Mouse (Mus musculus): ENCODE results near the gene Suds3. TPM values are rescaled to one million over a fixed set of nuclear protein-coding genes. Genes with fewer than 3 reads are reported as not detected.
A peak's percentile ranks its signal among the peaks of the same experiment; 100 is the strongest.

Suds3 gene
- polyA plus RNA-seq, 1 experiment from 2014 or later, result 78.8 TPM

DNA sequence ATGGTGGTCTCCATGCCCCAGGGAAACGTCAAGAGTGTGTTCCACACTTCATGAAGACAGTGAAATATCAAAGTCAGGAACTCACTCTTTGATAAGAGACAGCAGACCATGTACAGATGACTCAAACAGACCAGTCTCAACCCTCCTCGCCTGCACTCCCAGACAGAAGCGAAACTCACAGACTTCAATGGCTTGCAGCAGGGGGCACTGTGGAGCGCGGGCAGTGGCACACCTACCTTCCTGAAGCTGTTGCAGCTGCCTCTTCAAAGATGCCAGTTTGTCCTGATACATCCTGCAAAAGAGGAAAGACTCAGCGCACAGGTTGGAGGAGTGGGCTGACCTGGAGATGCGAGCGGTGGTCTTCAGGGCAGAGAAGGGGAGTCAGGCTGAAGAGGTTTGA is 6.4 kb downstream of the Suds3 start:
- 83% methylated on average over 8 of the region's 8 CpGs for WGBS
- Histone ChIP-seq H3K27me3 (no peaks in the 10 kb centered on the region), H3K4me2 (no peak overlapping the region), H3K9ac (no peak overlapping the region), H3K36me3 (peaks cover 79% of the 10 kb centered on the region), H3K27ac (no peak overlapping the region), H3K4me3 (no peak overlapping the region), H3K9me3 (no peaks in the 10 kb centered on the region), H3K4me1 (peaks cover 6% of the 10 kb centered on the region)
- no peak for ATAC-seq (ENCODE audit: borderline replicate concordance, extremely low read depth, low FRiP score, low TSS enrichment)

DNA sequence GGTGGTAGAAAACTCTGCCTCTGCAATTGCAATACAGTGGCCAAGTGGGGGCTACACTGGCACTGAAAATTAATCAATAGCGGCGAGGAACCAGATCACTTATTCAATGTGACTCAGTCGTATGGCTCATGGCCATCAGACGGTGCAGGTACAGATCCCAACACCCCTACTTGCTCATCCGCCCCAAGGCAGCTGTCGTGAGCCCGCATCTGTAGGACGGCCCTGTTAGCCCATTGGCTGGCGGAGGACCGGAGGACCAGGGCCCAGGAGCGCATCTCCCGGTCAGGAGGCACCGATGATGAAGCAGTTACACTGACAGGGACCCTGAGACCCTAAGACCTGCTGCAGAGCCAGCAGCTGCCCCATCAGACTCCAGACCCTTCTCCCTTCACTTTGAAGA is 7.2 kb downstream of the Suds3 start:
- no peak overlapping the region for H3K4me2 ChIP-seq
- 91% methylated on average over 13 of the region's 13 CpGs for WGBS
- no peaks in the 10 kb centered on the region for H3K27me3 ChIP-seq
- H3K4me1 ChIP-seq, result no peaks in the 10 kb centered on the region
- no peak overlapping the region for H3K27ac ChIP-seq
- no peaks in the 10 kb centered on the region for H3K9me3 ChIP-seq
- no peak overlapping the region for H3K4me3 ChIP-seq
- no peak overlapping the region for H3K9ac ChIP-seq
- H3K36me3 ChIP-seq, result peaks cover 84% of the 10 kb centered on the region
- no peak for ATAC-seq (ENCODE audit: borderline replicate concordance, extremely low read depth, low FRiP score, low TSS enrichment)

DNA sequence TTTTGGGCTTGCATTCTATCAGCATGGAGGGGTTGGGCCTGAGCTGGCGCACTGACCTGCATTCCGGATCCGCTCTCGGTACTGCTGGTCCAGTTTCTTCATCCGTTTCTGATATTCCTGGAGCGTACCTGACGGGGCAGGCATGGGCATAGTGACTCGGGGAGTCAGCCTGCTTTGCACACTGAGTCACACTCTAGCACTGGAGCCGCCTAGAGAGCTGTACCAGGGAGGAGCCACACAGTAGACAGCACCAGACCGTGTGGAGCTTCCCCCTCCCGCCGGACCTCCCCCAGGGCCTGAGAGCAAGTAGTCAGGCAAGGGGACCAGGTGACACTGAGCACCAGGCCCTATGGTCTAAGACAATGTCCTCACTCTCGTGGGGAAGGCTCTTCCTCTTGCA is 7.6 kb downstream of the Suds3 start:
- no peak overlapping the region for H3K4me2 ChIP-seq
- no peak overlapping the region for H3K27ac ChIP-seq
- peak; percentile 53; the same call in 1 of the 2 replicates for ATAC-seq (ENCODE audit: borderline replicate concordance, extremely low read depth, low FRiP score, low TSS enrichment)
- H3K4me1 ChIP-seq, result no peaks in the 10 kb centered on the region
- H3K9ac ChIP-seq, result no peak overlapping the region
- peaks cover 84% of the 10 kb centered on the region for H3K36me3 ChIP-seq
- no peaks in the 10 kb centered on the region for H3K27me3 ChIP-seq
- H3K4me3 ChIP-seq, result no peak overlapping the region
- no peaks in the 10 kb centered on the region for H3K9me3 ChIP-seq
- 92% methylated on average over 13 of the region's 13 CpGs for WGBS

DNA sequence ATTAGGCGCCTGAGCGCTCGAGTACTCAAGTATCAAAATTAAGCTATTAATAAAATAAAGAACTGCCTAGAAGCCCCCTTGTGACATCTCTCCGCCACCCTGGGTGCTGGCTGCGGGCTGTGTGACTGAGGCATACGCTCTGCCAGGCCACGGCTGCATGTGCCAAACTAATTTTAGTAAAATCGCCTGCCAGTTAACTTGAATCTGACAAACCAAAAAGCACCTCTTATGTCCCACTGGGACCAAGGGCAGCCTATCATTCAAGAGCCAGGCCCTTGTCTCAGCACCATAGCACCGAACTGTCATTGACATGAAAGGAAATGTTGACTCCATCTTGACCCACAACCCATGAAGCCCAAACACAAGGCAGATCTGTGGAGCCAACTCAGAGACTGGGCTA is 10.2 kb downstream of the Suds3 start:
- Histone ChIP-seq H3K9me3 (no peaks in the 10 kb centered on the region), H3K4me2 (no peak overlapping the region), H3K27me3 (no peaks in the 10 kb centered on the region), H3K27ac (no peak overlapping the region), H3K36me3 (peaks cover 75% of the 10 kb centered on the region), H3K4me1 (no peaks in the 10 kb centered on the region), H3K4me3 (no peak overlapping the region), H3K9ac (no peak overlapping the region)
- ATAC-seq (ENCODE audit: borderline replicate concordance, extremely low read depth, low FRiP score, low TSS enrichment), result no peak
- WGBS, result 87% methylated on average over 9 of the region's 9 CpGs

DNA sequence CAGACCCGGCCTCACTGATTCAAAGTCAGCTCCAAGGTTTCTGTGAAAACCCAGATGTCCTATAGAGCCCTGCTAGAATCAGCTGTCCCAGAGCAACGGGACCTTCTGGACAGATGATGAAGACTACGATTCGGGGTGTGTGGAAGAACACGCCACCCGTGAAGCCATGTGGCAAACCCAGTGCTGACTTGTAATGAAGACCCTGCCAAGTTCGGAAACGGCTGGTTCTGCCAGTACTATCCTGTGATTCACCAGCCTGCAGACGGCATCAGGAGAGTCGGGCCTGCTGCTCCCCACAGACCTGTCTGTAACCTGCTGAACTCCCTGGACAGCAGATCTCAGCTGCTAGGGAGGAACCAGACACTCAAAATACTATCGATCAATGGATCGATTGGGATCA is 11.6 kb downstream of the Suds3 start:
- Histone ChIP-seq H3K9me3 (no peaks in the 10 kb centered on the region), H3K9ac (no peak overlapping the region), H3K4me3 (no peak overlapping the region), H3K4me1 (no peaks in the 10 kb centered on the region), H3K27ac (no peak overlapping the region), H3K27me3 (no peaks in the 10 kb centered on the region), H3K36me3 (peaks cover 78% of the 10 kb centered on the region), H3K4me2 (no peak overlapping the region)
- no peak for ATAC-seq (ENCODE audit: borderline replicate concordance, extremely low read depth, low FRiP score, low TSS enrichment)
- 94% methylated on average over 12 of the region's 12 CpGs for WGBS

DNA sequence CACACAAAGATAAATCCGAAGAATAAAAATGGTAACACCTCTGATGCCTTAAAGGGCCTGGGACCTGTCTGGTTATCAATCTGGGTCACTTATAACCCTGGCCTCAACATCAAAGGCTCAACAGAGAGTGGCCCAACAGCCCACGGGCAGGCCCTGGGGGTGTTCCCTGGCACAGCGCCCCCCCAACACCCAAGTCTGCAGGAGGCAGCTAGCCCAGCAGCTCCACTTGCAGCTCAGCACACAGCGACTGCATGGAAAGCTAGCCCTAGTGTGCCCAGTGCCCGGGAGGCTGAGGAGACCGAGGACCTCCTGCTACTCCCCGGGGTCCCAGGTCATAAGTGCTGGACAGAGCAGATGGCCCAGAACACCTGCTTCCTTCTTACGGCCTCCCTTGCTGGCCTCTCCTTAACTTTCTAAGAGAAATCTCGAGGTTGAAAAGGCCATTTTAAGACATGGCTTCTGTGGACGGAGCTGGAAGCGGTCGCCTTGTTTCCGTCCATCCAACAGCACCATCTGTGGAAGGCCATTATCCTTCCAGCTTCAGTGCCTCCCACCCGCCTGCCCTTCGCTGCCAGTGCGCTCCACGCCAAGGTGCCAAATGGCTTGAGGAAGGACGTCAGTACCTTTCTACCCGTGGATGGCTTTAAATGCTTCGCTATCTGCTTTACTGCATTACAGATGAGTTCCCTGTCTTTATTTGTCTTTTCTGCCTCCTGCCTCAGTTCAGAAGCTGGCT is 12.6 kb downstream of the Suds3 start:
- ATAC-seq (ENCODE audit: borderline replicate concordance, extremely low read depth, low FRiP score, low TSS enrichment), result no peak
- no peak overlapping the region for H3K27ac ChIP-seq
- H3K9me3 ChIP-seq, result no peaks in the 10 kb centered on the region
- no peak overlapping the region for H3K4me3 ChIP-seq
- H3K36me3 ChIP-seq, result peaks cover 76% of the 10 kb centered on the region
- H3K4me2 ChIP-seq, result no peak overlapping the region
- no peaks in the 10 kb centered on the region for H3K4me1 ChIP-seq
- no peaks in the 10 kb centered on the region for H3K27me3 ChIP-seq
- WGBS, result 89% methylated on average over 20 of the region's 20 CpGs
- no peak overlapping the region for H3K9ac ChIP-seq

DNA sequence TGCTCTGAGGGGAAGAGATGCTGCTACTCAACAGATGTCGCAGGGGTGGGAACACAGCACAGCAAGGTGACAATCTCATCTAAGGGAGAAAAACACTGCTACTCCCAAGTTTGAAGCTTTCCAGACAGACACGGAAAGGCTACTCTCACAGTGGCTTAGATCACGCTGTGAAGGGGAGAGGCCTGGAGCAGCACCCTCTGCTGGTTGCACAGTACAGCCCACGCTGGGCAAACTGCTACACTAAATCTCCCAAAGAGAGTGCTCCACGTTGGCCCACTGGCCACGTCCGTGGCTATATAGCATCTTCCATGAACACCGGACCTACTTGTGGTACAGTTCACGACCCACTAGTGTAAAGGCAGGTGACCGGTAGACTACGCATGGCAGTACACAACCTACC is 16.2 kb downstream of the Suds3 start:
- ATAC-seq (ENCODE audit: borderline replicate concordance, extremely low read depth, low FRiP score, low TSS enrichment), result no peak
- no peak overlapping the region for H3K4me2 ChIP-seq
- H3K4me3 ChIP-seq, result no peak overlapping the region
- H3K27ac ChIP-seq, result no peak overlapping the region
- H3K4me1 ChIP-seq, result no peaks in the 10 kb centered on the region
- no peak overlapping the region for H3K9ac ChIP-seq
- H3K27me3 ChIP-seq, result no peaks in the 10 kb centered on the region
- H3K36me3 ChIP-seq, result peaks cover 61% of the 10 kb centered on the region
- WGBS, result 86% methylated on average over 11 of the region's 11 CpGs
- no peaks in the 10 kb centered on the region for H3K9me3 ChIP-seq

DNA sequence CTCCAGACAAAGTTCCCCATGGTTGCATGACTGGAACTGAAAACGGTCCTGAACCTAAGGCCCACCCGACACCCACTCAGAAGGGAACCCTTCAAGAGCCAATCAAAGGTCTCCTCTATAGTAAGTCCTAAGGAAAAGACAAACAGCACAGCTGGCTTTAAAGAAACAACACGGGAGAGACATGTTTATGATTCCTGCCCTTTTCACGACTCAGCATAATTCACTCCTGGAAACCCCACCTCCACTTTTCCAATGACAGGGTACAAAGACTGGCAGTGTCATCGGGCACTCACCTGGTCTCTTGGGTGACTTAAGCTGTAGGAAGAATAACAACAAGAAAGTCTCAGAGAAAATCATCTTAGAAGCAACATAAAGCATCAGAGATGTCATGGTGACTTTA is 16.9 kb downstream of the Suds3 start:
- Histone ChIP-seq H3K4me3 (no peak overlapping the region), H3K27ac (no peak overlapping the region), H3K9ac (no peak overlapping the region), H3K9me3 (no peaks in the 10 kb centered on the region), H3K36me3 (peaks cover 61% of the 10 kb centered on the region), H3K4me1 (no peaks in the 10 kb centered on the region), H3K4me2 (no peak overlapping the region), H3K27me3 (no peaks in the 10 kb centered on the region)
- 69% methylated on average over 5 of the region's 5 CpGs for WGBS
- no peak for ATAC-seq (ENCODE audit: borderline replicate concordance, extremely low read depth, low FRiP score, low TSS enrichment)

DNA sequence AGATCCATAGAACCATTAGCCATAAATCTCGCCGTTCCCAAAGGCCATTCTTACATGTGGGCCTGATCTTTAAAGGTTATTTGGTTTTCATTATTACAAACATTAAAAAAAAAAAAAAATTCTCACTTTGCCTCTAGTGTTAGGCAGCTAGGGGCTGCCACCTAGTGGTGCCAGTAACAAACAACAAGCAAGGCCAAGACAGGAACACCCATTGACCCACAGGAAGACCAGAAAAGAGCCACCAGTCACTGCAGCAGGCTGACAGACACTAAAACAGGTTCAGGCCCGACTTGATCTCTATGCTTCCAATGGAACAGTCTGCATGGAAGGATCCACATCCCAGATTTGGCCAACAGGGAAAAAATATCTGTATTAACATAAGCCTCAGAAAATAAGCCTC is 19.2 kb downstream of the Suds3 start:
- no peaks in the 10 kb centered on the region for H3K4me1 ChIP-seq
- H3K27ac ChIP-seq, result no peak overlapping the region
- ATAC-seq (ENCODE audit: borderline replicate concordance, extremely low read depth, low FRiP score, low TSS enrichment), result no peak
- no peaks in the 10 kb centered on the region for H3K27me3 ChIP-seq
- no peak overlapping the region for H3K4me3 ChIP-seq
- H3K36me3 ChIP-seq, result peaks cover 70% of the 10 kb centered on the region
- H3K4me2 ChIP-seq, result no peak overlapping the region
- no peaks in the 10 kb centered on the region for H3K9me3 ChIP-seq
- no peak overlapping the region for H3K9ac ChIP-seq
- 35% methylated on average over 3 of the region's 3 CpGs for WGBS

DNA sequence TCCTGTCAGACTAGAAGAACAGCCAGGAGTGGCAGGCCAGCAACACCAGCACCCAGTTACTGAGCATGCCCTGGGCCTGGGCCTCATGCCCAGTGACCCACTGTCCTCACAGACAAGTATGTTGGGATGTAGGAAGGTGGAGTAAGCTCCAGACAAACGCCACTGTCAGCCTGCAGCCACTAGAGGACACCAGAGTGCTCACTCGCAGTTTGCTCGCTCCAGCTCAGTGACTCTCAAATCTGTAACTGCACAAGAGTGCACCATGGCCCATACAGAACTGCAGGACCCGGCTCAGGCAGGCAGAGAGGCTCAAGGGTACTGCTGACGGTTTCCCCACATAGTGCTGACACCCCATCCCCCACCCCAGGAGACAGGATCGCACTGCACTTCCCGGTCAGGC is 21.5 kb downstream of the Suds3 start:
- Histone ChIP-seq H3K27me3 (no peaks in the 10 kb centered on the region), H3K9me3 (no peaks in the 10 kb centered on the region), H3K9ac (no peak overlapping the region), H3K27ac (no peak overlapping the region), H3K4me3 (no peak overlapping the region), H3K36me3 (peaks cover 62% of the 10 kb centered on the region), H3K4me1 (peaks cover 3% of the 10 kb centered on the region; the same call in 1 of the 2 replicates), H3K4me2 (no peak overlapping the region)
- 0 out of 2 replicates have a peak, but pooled peaks have one; percentile 11 for ATAC-seq (ENCODE audit: borderline replicate concordance, extremely low read depth, low FRiP score, low TSS enrichment)
- 33% methylated on average over 7 of the region's 7 CpGs for WGBS

DNA sequence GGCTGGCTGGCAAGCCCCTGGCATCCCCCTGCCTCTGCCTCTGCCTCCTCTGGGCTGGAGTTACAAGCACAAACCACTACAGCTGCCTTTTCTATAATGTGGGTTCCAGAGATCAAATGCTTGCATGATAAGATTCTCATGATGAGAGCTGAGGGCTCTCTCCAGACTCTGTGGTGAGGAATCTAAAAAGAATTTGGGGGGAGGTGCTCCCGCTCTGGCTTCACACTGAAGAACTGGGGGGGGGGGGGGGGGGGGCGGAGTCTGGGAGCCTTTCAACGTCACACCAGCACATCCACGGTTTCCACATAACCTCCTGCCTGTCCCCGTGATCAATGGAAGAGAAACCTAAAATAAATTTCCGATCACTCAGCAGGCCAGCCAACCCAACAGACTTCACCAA is 26.1 kb downstream of the Suds3 start:
- Histone ChIP-seq H3K9ac (no peak overlapping the region), H3K4me1 (peaks cover 4% of the 10 kb centered on the region; the same call in 1 of the 2 replicates), H3K36me3 (peaks cover 38% of the 10 kb centered on the region), H3K27ac (no peak overlapping the region), H3K4me3 (no peak overlapping the region), H3K27me3 (peaks cover 10% of the 10 kb centered on the region; the same call in 1 of the 2 replicates), H3K4me2 (no peak overlapping the region), H3K9me3 (no peaks in the 10 kb centered on the region)
- no peak for ATAC-seq (ENCODE audit: borderline replicate concordance, extremely low read depth, low FRiP score, low TSS enrichment)
- WGBS, result 18% methylated on average over 6 of the region's 6 CpGs

DNA sequence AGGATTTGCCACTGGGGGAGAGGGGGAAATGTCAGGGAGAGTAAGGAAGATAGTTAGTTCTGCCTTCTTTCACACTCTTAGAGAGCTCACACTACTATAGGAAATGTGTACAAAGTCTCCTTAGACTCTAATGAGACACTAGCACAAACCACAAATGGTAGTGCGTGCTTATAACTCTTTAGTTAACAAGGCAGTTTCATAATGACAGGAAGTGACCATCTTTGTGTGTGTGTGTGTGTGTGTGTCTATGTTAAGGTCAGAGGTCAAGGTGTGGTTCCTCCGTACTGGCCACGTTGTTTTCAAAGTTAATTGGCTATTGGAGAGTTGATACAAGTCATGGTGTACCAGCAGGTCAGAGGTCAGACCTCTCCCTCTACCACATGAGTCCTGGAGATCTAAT is 26.8 kb downstream of the Suds3 start:
- Histone ChIP-seq H3K4me1 (peaks cover 4% of the 10 kb centered on the region; the same call in 1 of the 2 replicates), H3K27me3 (peaks cover 10% of the 10 kb centered on the region; the same call in 1 of the 2 replicates), H3K27ac (no peak overlapping the region), H3K9me3 (no peaks in the 10 kb centered on the region), H3K9ac (no peak overlapping the region), H3K4me3 (no peak overlapping the region), H3K36me3 (peaks cover 32% of the 10 kb centered on the region), H3K4me2 (no peak overlapping the region)
- ATAC-seq (ENCODE audit: borderline replicate concordance, extremely low read depth, low FRiP score, low TSS enrichment), result no peak
- 52% methylated on average over 3 of the region's 3 CpGs for WGBS
